Mouse (Mus musculus): ENCODE data around the gene Ciao1.
A peak's percentile ranks its signal among the peaks of the same experiment; 100 is the strongest.
"Not testable (repeated sequence)": the region's sequence is repeated elsewhere in the genome, so short reads cannot be mapped to it uniquely, and the experiment has no call there.

Gene Ciao1

GRCm38 (mm10) chr2:127247592-127248333 is at the start of gene Ciao1, which contains the start of gene Tmem127:
Gene Ciao1, minus strand, starts transcription at chr2:127247816.
Gene Tmem127, plus strand, starts transcription at chr2:127247908.
- DNase-seq (ENCODE audit: low read depth, low spot score), result peak; percentile 96

- no peak for DNase-seq (ENCODE audit: low read depth, low spot score)
Observed at GRCm38 (mm10) chr2:127297001-127297805, 49.6 kb upstream of the Ciao1 start.

- no peak for DNase-seq (ENCODE audit: low read depth, low spot score)
Observed at GRCm38 (mm10) chr2:127292250-127292649, 44.6 kb upstream of the Ciao1 start.

GRCm38 (mm10) chr2:127278162-127278561 is 30.5 kb upstream of the Ciao1 start:
- DNase-seq (ENCODE audit: low read depth, low spot score), result no peak

GRCm38 (mm10) chr2:127275551-127276320 is 28.1 kb upstream of the Ciao1 start:
- DNase-seq (ENCODE audit: low read depth, low spot score), result no peak

- no peak for DNase-seq (ENCODE audit: low read depth, low spot score)
Observed at GRCm38 (mm10) chr2:127274590-127274989, 27.0 kb upstream of the Ciao1 start.

- DNase-seq (ENCODE audit: low read depth, low spot score), result no peak
Observed at GRCm38 (mm10) chr2:127272806-127273205, 25.2 kb upstream of the Ciao1 start.

GRCm38 (mm10) chr2:127272049-127272448 is 24.4 kb upstream of the Ciao1 start:
- not testable (repeated sequence) for DNase-seq (ENCODE audit: low read depth, low spot score)

GRCm38 (mm10) chr2:127271042-127271515 is 23.5 kb upstream of the Ciao1 start:
- no peak for DNase-seq (ENCODE audit: low read depth, low spot score)

GRCm38 (mm10) chr2:127270300-127271041 is 22.9 kb upstream of the Ciao1 start:
- DNase-seq (ENCODE audit: low read depth, low spot score), result peak; percentile 76

- peak; percentile 93 for DNase-seq (ENCODE audit: low read depth, low spot score)
Observed at GRCm38 (mm10) chr2:127269491-127270299, 22.1 kb upstream of the Ciao1 start, which contains the start of gene Stard7. Gene Stard7, plus strand, starts transcription at chr2:127270218.

- DNase-seq (ENCODE audit: low read depth, low spot score), result no peak
Observed at GRCm38 (mm10) chr2:127267854-127268253, 20.2 kb upstream of the Ciao1 start.

- DNase-seq (ENCODE audit: low read depth, low spot score), result no peak
Observed at GRCm38 (mm10) chr2:127262480-127262879, 14.9 kb upstream of the Ciao1 start.

GRCm38 (mm10) chr2:127259340-127259739 is 11.7 kb upstream of the Ciao1 start:
- DNase-seq (ENCODE audit: low read depth, low spot score), result no peak

- no peak for DNase-seq (ENCODE audit: low read depth, low spot score)
Observed at GRCm38 (mm10) chr2:127255294-127255693, 7.7 kb upstream of the Ciao1 start.

- no peak for DNase-seq (ENCODE audit: low read depth, low spot score)
Observed at GRCm38 (mm10) chr2:127254604-127255134, 7.1 kb upstream of the Ciao1 start.

GRCm38 (mm10) chr2:127252787-127253186 is 5.2 kb upstream of the Ciao1 start:
- DNase-seq (ENCODE audit: low read depth, low spot score), result no peak

GRCm38 (mm10) chr2:127251880-127252527 is 4.4 kb upstream of the Ciao1 start:
- no peak for DNase-seq (ENCODE audit: low read depth, low spot score)

- DNase-seq (ENCODE audit: low read depth, low spot score), result no peak
Observed at GRCm38 (mm10) chr2:127251457-127251856, 3.8 kb upstream of the Ciao1 start.
